Mouse (Mus musculus) hindbrain, embryonic 12.5 days (tissue): Measurements from ENCODE around the gene Hmcn2. TPM values are rescaled to one million over a fixed set of nuclear protein-coding genes. Genes with fewer than 3 reads are reported as not detected.

Experiments used
- ATAC-seq: fragments of 200-750 bp; cut with Nextera tagmentation; 2 replicates; pipeline ENCODE4 v1.8.0; 2017; ENCODE audit warnings: moderate TSS enrichment; ENCODE audit not compliant: low FRiP score
- H3K27ac ChIP-seq: fragments of 300-500 bp; sonication (generic); 2 replicates; pipeline ENCODE4 v1.5.1; 2016; ENCODE audit warnings: mild to moderate bottlenecking
- H3K27me3 ChIP-seq: fragments of 300-500 bp; sonication (generic); 2 replicates; pipeline ENCODE4 v1.6.1; 2016; ENCODE audit warnings: mild to moderate bottlenecking
- H3K36me3 ChIP-seq: fragments of 300-500 bp; sonication (generic); 2 replicates; pipeline ENCODE4 v1.6.1; 2016; ENCODE audit warnings: mild to moderate bottlenecking
- H3K4me1 ChIP-seq: fragments of 300-500 bp; sonication (generic); 2 replicates; pipeline ENCODE4 v1.6.1; 2016
- H3K4me2 ChIP-seq: fragments of 300-500 bp; sonication (generic); replicated peaks from 2 replicates; pipeline ENCODE4 v1.6.1; 2016; ENCODE audit warnings: mild to moderate bottlenecking
- H3K4me3 ChIP-seq: fragments of 300-500 bp; sonication (generic); 2 replicates; pipeline ENCODE4 v1.5.1; 2016; ENCODE audit warnings: mild to moderate bottlenecking
- H3K9ac ChIP-seq: fragments of 300-500 bp; sonication (generic); 2 replicates; pipeline ENCODE4 v1.6.1; 2016; ENCODE audit warnings: mild to moderate bottlenecking, moderate library complexity
- H3K9me3 ChIP-seq: fragments of 300-500 bp; sonication (generic); replicated peaks from 2 replicates; pipeline ENCODE4 v1.6.1; 2016; ENCODE audit warnings: mild to moderate bottlenecking
- WGBS: fragments of 180-500 bp; shearing (Covaris S2); methylation state at CpG from one replicate; pipeline ENCODE4 v1.1.7; 2016; 5-methylcytosine and 5-hydroxymethylcytosine counted together
- polyA plus RNA-seq: library from polyadenylated mRNA; unstranded; fragments of >200 nt; fragmentation: Nextera tagmentation; extraction: Ambion mirVana; gene quantifications from 2 replicates; pipeline ENCODE4 v1.2.1, GENCODE M21; 2016

Hmcn2 gene
- polyA plus RNA-seq, 1 experiment from 2014 or later = 0.30 TPM

DNA sequence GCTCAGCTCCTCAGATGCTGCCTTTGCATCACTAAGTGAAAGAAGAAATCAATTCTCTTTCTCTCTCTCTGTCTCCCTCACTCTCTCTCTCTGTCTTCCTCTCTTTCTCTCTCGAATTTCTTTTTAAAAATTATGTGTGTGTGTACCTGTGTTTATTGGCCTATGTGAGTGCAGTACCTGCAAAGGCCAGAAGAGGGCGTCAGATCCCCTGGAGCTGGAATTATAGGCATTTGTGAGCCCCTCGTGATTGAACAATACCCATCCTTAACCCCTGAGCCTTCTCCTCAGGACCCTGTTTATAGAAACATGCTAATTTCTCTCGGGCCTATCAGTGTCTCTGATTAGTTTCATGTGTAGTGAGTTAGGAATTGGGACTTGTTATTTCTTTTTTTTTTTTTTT, 6.0 kb upstream of the Hmcn2 start:
- Histone ChIP-seq H3K27ac (no peak overlapping the region), H3K4me2 (no peak overlapping the region), H3K36me3 (no peaks in the 10 kb centered on the region), H3K9me3 (no peaks in the 10 kb centered on the region), H3K27me3 (peaks cover 29% of the 10 kb centered on the region), H3K9ac (no peak overlapping the region), H3K4me1 (no peaks in the 10 kb centered on the region), H3K4me3 (no peak overlapping the region)
- 59% methylated on average over 4 of the region's 4 CpGs for WGBS
- ATAC-seq = no peak

DNA sequence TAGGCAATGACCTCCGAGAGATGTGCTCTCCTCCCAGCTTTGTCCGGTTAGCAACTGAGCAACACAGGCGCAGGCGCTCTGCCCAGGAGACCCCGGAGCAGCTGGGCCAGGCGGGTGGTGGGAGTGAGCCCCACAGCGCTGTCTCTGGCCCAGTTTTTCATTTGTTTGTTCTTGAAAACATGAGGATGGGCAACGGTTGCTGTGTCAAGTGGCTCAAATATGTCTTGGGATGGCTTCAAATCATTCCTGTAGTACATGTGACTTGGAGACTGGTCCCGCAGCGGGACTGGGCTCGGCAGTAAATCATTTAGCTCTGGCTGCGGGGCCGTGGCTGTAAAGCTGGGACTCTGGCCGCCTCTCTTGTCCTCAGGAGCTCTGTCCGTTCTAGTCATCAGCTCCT, 4.7 kb upstream of the Hmcn2 start:
- 66% methylated on average over 15 of the region's 15 CpGs for WGBS
- ATAC-seq = no peak
- H3K36me3 ChIP-seq = no peaks in the 10 kb centered on the region
- peaks cover 42% of the 10 kb centered on the region for H3K27me3 ChIP-seq
- peaks cover 7% of the 10 kb centered on the region; the same call in 1 of the 2 replicates for H3K4me1 ChIP-seq
- no peak overlapping the region for H3K9ac ChIP-seq
- no peak overlapping the region for H3K4me2 ChIP-seq
- H3K4me3 ChIP-seq = no peak overlapping the region
- H3K27ac ChIP-seq = no peak overlapping the region
- H3K9me3 ChIP-seq = no peaks in the 10 kb centered on the region

DNA sequence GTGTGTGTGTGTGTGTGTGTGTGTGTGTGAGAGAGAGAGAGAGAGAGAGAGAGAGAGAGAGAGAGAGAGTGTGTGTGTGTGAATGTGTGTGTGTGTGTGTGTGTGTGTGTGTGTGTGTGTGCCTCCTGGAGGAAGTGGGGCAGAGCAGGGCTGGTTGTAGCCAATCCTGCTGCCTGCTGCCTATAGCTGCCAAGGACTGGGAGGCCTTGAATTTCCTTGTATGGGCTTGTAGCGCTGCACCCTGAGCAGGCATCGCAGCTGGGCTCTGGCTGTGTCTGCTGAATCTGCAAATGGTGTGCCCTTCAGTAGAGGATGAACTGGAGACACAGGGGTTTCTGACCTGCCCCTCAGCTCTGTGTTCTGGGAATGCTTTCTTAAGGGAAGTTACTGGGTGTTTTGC, 3.9 kb downstream of the Hmcn2 start:
- Histone ChIP-seq H3K36me3 (no peaks in the 10 kb centered on the region), H3K4me1 (peaks cover 7% of the 10 kb centered on the region; the same call in 1 of the 2 replicates), H3K9ac (no peak overlapping the region), H3K9me3 (no peaks in the 10 kb centered on the region), H3K4me3 (no peak overlapping the region), H3K4me2 (no peak overlapping the region), H3K27me3 (peaks cover 54% of the 10 kb centered on the region), H3K27ac (no peak overlapping the region)
- no peak for ATAC-seq
- 7% methylated on average over 2 of the region's 2 CpGs for WGBS

DNA sequence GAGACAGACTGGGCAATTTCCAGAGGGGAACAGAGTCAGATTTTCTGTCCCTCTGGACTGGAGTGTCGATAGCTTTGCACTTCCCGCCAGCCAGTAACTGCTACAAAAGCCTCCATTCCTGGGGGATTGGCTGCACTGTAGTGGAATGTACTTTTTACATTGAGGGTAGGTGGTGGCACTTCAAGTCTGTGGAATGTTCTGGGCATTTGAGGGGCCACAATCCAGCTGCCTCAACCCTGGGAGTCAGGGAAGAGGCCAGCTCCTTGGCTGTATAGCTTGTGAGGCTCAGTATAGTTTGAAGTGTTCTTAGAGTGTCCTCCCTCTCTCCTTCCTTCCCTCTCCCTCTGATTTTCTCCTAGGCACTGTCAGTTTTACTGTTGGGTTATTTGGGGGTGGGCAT, 5.0 kb downstream of the Hmcn2 start:
- H3K9ac ChIP-seq = no peak overlapping the region
- no peak overlapping the region for H3K4me2 ChIP-seq
- ATAC-seq = no peak
- peaks cover 1% of the 10 kb centered on the region; the same call in 1 of the 2 replicates for H3K4me1 ChIP-seq
- 74% methylated on average over 2 of the region's 2 CpGs for WGBS
- no peaks in the 10 kb centered on the region for H3K9me3 ChIP-seq
- no peaks in the 10 kb centered on the region for H3K36me3 ChIP-seq
- peaks cover 44% of the 10 kb centered on the region for H3K27me3 ChIP-seq
- H3K4me3 ChIP-seq = no peak overlapping the region
- no peak overlapping the region for H3K27ac ChIP-seq

DNA sequence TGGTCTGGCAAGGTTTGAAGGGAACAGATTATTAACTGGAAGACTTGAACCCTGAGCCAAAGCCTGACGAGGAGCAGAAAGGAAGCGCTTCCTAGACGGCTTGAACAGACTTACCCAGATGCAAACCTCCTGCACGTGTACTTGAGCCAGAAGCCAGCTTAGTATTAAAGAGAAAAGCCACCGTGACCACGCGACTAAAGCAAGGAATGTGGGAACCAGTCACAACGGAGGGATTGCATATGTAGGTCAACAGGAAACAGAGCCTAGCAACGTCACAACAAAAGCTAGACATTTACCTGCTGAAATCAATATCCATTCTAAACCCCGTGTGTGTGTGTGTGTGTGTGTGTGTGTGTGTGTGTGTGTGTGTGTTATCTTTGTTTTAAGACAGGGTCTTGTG, 13.0 kb downstream of the Hmcn2 start:
- 39% methylated on average over 10 of the region's 10 CpGs for WGBS
- no peak overlapping the region for H3K4me3 ChIP-seq
- ATAC-seq = no peak
- no peak overlapping the region for H3K9ac ChIP-seq
- H3K9me3 ChIP-seq = no peaks in the 10 kb centered on the region
- no peaks in the 10 kb centered on the region for H3K36me3 ChIP-seq
- H3K4me2 ChIP-seq = no peak overlapping the region
- H3K27ac ChIP-seq = no peak overlapping the region
- H3K4me1 ChIP-seq = no peaks in the 10 kb centered on the region
- H3K27me3 ChIP-seq = no peaks in the 10 kb centered on the region

DNA sequence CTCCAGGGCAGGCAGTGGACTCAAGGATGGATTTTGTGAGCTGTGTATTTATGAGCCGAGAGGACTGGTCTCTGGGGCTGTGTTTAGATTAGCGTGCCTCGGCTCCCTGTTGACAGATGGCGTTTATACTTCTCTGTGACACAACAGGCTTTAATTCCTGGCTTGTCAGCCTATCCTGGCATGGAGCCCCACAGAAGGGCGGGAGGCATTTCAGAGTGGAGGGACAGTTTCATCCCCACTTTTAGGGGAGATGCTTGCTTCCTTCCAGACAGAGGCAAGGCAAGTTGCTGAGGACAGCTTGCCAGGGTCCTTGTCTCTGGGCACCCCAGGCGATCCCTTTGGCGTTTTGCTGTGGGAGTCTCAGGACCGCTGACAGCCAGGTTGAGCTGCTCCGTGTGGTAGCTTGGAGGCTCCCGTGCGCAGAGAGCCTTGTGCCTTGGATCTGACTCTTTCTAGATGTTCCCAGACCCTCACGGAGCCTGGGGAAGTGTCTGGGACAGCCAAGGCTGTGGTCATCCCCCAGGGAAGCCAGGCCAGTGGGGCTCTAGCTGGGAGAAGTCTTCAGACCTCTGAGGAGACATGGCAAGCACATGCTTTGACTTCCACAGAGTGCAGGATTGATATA, 23.6 kb downstream of the Hmcn2 start:
- WGBS = 71% methylated on average over 12 of the region's 12 CpGs
- no peak overlapping the region for H3K4me3 ChIP-seq
- H3K4me2 ChIP-seq = no peak overlapping the region
- peaks cover 1% of the 10 kb centered on the region; the same call in 1 of the 2 replicates for H3K27me3 ChIP-seq
- H3K9me3 ChIP-seq = no peaks in the 10 kb centered on the region
- peaks cover 4% of the 10 kb centered on the region; the same call in 1 of the 2 replicates for H3K4me1 ChIP-seq
- no peaks in the 10 kb centered on the region for H3K36me3 ChIP-seq
- no peak overlapping the region for H3K9ac ChIP-seq
- ATAC-seq = no peak
- no peak overlapping the region for H3K27ac ChIP-seq

DNA sequence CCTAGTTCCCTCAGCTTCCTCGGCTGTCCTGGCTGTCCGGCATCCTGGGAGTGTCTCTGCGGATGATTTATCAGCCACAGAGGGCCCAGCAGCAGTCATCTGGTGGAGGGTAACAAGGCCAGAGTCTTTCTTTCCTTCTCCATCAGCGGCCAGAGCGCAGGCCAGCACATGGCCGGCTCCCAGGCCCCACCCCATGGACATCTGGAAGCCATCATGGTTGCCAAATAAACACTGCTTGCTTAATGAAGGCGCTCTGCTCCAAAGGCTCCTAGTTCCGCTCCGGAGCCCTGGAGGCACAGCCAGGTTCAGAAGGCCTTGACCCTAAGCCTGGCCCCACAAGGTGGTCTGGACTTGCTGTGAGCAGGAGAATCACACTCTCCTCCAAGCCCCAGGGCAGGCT, 25.6 kb downstream of the Hmcn2 start:
- 64% methylated on average over 9 of the region's 9 CpGs for WGBS
- Histone ChIP-seq H3K36me3 (no peaks in the 10 kb centered on the region), H3K27ac (no peak overlapping the region), H3K4me3 (no peak overlapping the region), H3K4me1 (peaks cover 4% of the 10 kb centered on the region; the same call in 1 of the 2 replicates), H3K9ac (no peak overlapping the region), H3K27me3 (peaks cover 2% of the 10 kb centered on the region; the same call in 1 of the 2 replicates), H3K4me2 (no peak overlapping the region), H3K9me3 (no peaks in the 10 kb centered on the region)
- ATAC-seq = no peak

DNA sequence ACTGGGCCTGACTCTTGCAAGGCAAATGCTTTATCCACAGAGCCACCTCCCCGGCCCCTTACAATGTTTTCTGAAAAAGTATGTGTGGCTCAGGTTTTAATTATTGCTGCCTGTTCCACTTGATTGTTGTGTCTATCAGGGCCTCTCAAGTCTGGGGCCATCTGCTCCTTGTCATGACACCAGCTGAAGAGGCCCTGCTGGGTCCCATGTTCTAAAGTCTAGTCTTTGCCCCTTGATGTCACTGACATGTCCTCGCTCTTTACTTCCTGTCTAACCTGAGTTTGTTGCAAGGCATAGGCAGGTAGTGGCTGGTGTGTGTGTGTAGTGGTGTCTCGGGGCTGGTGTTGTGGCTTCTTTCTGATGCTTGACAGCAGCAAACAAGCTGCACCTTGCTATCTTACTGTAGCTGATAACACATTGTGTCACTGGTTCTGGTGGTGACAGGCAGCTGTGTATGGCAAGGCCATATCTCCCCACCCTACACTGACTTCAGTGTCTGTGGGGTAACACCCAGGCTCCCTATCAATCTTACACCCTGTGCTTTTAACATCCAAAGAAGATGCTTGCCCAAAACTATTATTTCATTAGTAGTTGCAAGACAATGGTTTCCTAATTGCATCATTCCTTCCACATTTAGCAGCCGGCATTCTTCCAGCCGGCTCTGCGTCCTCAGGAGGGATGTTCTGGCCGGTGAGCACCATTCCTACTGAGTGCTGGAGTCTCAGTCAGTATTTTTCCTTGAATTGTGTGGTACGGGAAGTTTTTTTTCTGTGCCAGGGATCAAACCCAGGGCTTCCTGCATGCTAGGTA, 27.7 kb downstream of the Hmcn2 start:
- no peak overlapping the region for H3K9ac ChIP-seq
- 81% methylated on average over 8 of the region's 8 CpGs for WGBS
- H3K9me3 ChIP-seq = no peaks in the 10 kb centered on the region
- no peak for ATAC-seq
- no peak overlapping the region for H3K27ac ChIP-seq
- no peak overlapping the region for H3K4me3 ChIP-seq
- H3K4me1 ChIP-seq = peaks cover 4% of the 10 kb centered on the region; the same call in 1 of the 2 replicates
- H3K27me3 ChIP-seq = peaks cover 2% of the 10 kb centered on the region; the same call in 1 of the 2 replicates
- no peak overlapping the region for H3K4me2 ChIP-seq
- no peaks in the 10 kb centered on the region for H3K36me3 ChIP-seq

DNA sequence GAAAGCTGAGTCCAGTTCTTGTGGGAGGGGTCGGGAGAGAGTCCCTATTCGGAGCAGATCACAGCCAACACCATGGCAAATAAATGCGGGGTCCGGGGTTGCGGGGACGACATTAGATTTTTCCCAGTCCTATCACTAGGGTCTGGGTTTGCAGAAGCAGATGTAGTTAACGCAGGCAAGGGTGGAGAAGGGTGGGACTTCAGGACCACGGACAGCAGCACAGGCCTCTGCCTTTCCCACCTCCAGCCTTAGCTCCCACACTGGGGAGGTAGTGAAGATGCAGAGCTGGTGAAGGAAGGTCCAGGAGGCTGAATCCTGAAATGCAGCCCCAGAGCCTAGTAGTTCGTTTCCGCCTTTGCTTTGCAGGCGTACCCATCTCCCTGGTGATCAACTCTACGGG, 31.9 kb downstream of the Hmcn2 start:
- 42% methylated on average over 12 of the region's 12 CpGs for WGBS
- no peaks in the 10 kb centered on the region for H3K4me1 ChIP-seq
- H3K4me2 ChIP-seq = no peak overlapping the region
- peaks cover 6% of the 10 kb centered on the region for H3K27me3 ChIP-seq
- H3K36me3 ChIP-seq = no peaks in the 10 kb centered on the region
- no peaks in the 10 kb centered on the region for H3K9me3 ChIP-seq
- no peak overlapping the region for H3K27ac ChIP-seq
- ATAC-seq = no peak
- H3K9ac ChIP-seq = no peak overlapping the region
- H3K4me3 ChIP-seq = no peak overlapping the region

DNA sequence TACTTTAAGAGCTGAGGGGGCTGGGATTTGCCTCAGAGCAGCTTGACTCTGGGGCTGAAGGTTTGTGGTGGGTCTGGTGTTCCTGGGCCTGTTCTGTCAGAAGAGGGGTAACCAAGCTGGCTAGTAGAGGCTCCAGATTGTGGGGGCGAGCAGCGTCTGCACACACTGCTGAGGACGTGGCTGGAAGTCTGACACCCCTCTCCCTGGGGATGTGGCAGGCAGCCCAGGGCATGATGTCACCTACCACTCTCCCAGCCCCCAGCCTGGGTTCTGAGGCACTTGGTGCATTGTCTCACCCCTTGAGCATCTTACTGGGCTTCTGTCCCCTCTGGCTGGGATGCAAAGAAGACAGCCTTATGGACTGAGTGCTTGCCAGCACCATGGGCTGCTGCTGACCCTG, 34.2 kb downstream of the Hmcn2 start:
- Histone ChIP-seq H3K9me3 (no peaks in the 10 kb centered on the region), H3K36me3 (no peaks in the 10 kb centered on the region), H3K4me3 (no peak overlapping the region), H3K4me2 (no peak overlapping the region), H3K27me3 (peaks cover 3% of the 10 kb centered on the region; the same call in 1 of the 2 replicates), H3K27ac (no peak overlapping the region), H3K4me1 (no peaks in the 10 kb centered on the region), H3K9ac (no peak overlapping the region)
- no peak for ATAC-seq
- 74% methylated on average over 3 of the region's 3 CpGs for WGBS

DNA sequence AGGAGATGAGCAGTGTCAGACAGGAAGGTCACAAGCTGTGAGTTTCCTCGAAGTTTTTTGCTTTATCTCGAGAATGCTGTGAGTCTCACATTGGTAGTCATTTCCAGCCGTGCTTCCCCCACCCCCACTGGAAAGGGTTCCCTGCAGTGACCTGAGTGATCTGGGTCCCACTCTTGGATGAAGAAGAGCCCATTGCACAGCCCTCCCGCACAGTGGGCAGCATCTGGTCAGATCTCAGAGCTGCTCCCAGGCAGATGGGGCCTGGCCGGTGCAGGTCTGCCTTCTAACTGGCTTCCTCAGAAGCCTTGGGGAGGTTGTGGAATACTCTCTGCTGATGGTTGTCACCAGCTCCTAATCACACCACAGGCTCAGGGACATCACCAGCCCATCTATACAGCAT, 34.6 kb downstream of the Hmcn2 start:
- H3K4me3 ChIP-seq = no peak overlapping the region
- peaks cover 3% of the 10 kb centered on the region; the same call in 1 of the 2 replicates for H3K27me3 ChIP-seq
- no peaks in the 10 kb centered on the region for H3K9me3 ChIP-seq
- no peak overlapping the region for H3K4me2 ChIP-seq
- H3K27ac ChIP-seq = no peak overlapping the region
- H3K4me1 ChIP-seq = no peaks in the 10 kb centered on the region
- H3K9ac ChIP-seq = no peak overlapping the region
- ATAC-seq = no peak
- 78% methylated on average over 5 of the region's 5 CpGs for WGBS
- H3K36me3 ChIP-seq = no peaks in the 10 kb centered on the region

DNA sequence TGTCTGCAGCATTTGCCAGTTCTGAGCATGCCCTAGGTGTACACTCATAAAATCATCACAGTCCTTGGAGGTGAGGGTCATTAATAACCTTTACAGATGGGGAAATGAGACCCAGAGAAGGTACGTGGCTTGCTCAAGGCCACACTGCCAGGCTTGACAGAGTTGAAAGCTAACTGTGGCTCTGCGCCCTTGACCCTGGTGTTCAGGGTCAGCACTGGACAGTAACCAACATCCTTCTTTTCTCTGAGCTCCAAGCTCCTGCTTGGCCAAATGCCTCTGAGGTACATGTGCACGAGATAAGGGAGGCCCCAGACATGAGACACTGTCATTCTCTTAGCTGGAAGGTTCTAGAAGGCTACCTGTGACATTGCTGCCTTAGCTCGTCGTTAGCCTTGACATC, 42.6 kb downstream of the Hmcn2 start:
- no peak overlapping the region for H3K4me3 ChIP-seq
- no peak overlapping the region for H3K4me2 ChIP-seq
- H3K36me3 ChIP-seq = no peaks in the 10 kb centered on the region
- H3K4me1 ChIP-seq = no peaks in the 10 kb centered on the region
- no peaks in the 10 kb centered on the region for H3K9me3 ChIP-seq
- H3K27ac ChIP-seq = no peak overlapping the region
- 82% methylated on average over 5 of the region's 5 CpGs for WGBS
- H3K27me3 ChIP-seq = no peaks in the 10 kb centered on the region
- ATAC-seq = no peak
- H3K9ac ChIP-seq = no peak overlapping the region

DNA sequence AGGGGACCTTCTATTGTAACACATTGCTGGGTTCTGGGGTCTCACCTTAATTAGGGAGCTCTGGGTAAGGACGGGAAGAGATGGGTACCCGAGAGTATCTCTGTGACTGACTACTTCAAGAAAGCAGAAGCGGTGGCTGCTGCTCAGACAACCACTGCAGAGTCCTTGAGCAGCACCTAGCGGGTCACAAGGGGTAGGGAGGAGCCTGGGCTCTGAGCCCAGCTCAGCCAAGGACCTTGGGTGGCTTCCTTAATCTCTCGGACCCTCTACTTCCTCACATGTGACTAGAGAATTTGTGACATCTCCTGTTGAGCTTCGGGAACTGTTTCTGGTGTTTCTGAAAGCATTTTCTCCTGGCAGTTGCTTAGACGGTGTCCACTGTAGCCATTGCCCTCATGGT, 45.1 kb downstream of the Hmcn2 start:
- H3K27me3 ChIP-seq = no peaks in the 10 kb centered on the region
- no peak overlapping the region for H3K27ac ChIP-seq
- no peaks in the 10 kb centered on the region for H3K9me3 ChIP-seq
- no peaks in the 10 kb centered on the region for H3K36me3 ChIP-seq
- ATAC-seq = no peak
- no peak overlapping the region for H3K9ac ChIP-seq
- no peak overlapping the region for H3K4me2 ChIP-seq
- H3K4me1 ChIP-seq = no peaks in the 10 kb centered on the region
- whole genome bisulfite sequencing = 82% methylated on average over 7 of the region's 7 CpGs
- no peak overlapping the region for H3K4me3 ChIP-seq
